Mouse (Mus musculus): ENCODE data around the gene Rbbp4.
"Not testable (repeated sequence)": the region's sequence is repeated elsewhere in the genome, so short reads cannot be mapped to it uniquely, and the experiment has no call there.

The Rbbp4 gene
- long read RNA-seq, experiment 1, full-length matches to known transcripts = 8 of 17 reads
- long read RNA-seq, experiment 1, partial matches to known transcripts = 0 of 17 reads
- long read RNA-seq, experiment 1, other reads (novel, unspliced or antisense) = 9 of 17 reads
- long read RNA-seq, experiment 2, full-length matches to known transcripts = 6 of 22 reads
- long read RNA-seq, experiment 2, partial matches to known transcripts = 2 of 22 reads
- long read RNA-seq, experiment 2, other reads (novel, unspliced or antisense) = 14 of 22 reads

DNA sequence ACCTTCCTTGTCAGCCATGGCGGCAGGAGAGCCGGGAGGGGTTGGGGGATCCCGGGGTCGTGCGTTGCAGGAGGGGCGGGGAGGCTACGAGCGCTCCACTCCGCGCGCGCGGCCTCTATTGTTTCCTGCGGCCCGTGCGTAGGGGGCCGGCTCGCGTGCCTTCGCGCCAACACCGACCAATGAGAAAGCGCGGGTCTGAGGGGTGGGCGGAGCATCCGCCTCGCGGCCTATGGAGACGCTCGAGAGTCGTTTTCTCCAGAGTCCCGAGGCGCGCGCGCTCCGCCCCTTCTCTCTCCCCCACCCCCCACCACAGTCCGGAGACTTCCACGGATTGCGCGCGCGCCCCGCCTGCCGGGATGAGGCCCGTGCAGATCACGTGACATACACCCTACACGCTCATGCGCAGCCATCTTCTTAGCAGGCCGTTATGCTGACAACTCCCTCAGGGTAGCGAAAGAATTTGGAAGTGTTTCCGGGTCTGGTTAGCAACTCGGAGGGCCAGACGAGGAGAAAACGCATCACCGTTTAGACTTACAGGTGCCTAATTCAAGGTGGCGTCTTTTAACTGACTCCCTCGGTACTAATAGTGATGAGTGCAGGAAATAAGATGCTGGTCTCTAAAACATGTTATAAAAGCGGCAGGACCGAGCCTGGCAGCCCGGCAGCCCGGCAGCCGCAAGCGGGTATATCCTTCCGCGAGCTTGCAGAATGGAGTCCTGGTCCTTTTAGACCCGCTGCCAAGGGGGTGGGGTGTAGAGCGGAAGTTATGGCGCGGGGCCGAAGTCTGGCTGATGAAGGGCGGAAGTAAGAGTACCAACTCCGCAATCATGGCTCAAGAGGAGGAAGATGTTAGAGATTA, at the start of gene Rbbp4, which contains the start of gene Zbtb8os:
Rbbp4 (minus strand) TSS at position 155 of the 859 bp plus-strand sequence.
Zbtb8os (plus strand) TSS at position 480 of the 859 bp plus-strand sequence.
- intact Hi-C loops (cut with DNase I) = loop anchor here (5.0 kb wide), 1 partner anchor 42 kb away; the partner anchor contains the start of gene Zbtb8a

DNA sequence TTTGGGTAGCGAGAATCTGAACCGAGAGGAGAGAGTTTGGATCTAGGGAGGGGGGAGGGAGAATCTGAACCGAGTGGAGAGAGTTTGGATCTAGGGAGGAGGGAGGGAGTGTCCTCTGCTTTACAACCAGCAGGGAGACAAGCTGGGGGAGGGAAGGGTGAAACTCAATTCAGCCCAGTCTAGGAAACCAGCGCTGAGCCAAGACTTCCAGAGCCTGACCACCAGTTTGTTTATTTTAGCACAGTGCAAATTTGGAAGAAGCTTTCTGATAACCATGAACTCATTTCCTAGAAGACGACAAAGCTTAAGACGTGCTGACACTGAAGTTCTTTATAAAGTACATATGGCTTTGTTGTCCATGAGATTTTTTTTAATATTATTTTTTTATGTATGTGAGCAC, 49.3 kb upstream of the Rbbp4 start:
- intact Hi-C loops (cut with DNase I) = no loop called here

DNA sequence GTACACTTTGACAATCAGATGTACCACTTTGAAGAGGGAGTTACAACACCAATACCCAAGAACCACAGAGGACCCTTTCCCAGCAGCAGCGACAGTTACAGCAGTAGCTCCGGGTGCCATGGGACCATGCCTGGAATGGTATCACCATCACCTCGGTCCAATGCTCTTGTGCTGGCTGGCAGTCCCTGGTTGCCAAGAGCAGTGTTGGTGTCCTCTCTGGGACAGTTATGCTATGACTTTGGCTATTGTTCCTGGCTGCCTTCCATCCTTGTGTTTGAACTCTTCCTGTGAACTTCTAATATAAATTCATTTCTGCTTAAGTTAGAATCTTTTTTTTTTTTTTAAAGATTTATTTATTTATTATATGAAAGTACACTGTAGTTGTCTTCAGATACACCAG, 48.4 kb upstream of the Rbbp4 start:
- intact Hi-C loops (cut with DNase I) = no loop called here

DNA sequence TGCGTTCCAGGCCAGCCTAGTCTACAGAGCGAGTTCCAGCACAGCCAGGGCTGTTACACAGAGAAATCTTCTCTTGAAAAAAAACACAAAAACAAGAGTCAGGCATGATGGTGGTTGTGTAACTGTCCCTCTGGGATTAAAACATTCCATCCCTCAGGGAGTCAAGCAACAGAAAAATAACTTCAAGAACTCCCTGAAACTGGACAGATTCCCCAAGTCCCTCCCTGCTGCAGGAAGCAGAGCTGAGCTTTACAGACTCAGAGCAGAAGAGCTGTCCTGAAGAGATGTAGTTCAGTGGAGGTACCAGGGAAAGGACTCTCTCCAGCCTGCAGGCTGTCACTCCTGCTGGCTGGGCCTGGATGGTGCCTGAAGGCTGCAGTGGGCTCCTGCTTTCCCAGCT, 47.3 kb upstream of the Rbbp4 start:
- intact Hi-C loops (cut with DNase I) = no loop called here

DNA sequence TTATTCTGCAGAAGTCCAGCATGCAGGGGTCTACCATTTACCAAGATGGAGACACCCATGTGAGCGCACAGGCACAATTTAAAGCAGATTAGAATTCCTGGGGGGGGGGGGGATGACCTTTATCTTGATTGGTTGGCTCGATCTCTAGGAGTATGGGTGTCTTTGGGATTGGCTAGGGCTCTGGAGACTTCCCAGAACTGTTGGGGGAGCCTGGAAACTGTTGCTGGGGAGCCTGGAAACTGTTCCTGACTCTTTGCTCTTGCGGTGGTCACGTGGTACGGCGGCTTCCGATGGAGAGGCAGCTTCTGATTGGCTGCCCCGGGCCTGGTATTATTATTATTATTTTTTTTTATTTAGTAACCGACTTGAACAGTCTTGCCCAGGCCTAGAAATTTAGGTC, 46.9 kb upstream of the Rbbp4 start:
- intact Hi-C loops (cut with DNase I) = no loop called here

DNA sequence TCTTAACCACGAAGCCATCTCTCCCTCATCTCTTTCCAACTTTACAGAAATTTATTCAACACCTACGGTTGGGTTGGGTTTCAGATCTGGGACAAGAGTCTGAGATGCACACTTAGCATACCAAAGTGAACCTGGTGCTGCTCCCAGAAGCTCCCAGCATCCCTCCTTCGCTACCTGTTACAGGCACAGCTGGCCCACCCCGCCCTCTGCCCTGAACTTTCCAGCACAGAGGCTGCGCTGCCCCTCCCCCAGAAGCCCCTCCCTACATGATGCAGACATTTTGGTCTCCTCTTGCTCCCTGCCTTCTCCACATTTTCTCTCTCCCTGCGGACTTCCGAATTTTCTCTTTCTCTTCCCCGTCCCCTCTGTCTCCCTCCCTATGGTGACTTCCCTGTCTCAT, 46.0 kb upstream of the Rbbp4 start:
- intact Hi-C loops (cut with DNase I) = no loop called here

DNA sequence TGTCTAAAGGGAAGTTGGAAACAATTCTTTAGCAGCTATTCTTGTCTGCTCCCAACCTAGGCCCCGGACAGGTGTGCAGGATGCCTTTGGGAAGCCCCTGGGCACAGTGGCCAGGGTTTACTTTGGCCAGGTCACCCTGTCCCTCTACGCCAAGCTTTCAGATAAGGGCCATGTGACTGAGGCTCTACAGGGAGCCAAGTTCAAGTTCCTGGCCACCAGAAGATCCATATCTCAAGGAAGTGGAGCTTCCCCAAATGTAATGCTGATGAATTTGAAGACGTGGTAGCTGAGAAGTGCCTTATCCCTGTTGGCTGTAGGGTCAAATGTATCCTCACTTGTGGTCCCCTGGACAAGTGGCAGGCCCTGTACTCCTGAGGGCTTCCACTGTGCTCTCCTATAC, 44.6 kb upstream of the Rbbp4 start:
- intact Hi-C loops (cut with DNase I) = loop anchor here (5.0 kb wide), 1 partner anchor 43 kb away; the partner anchor contains the start of genes Rbbp4 and Zbtb8os

DNA sequence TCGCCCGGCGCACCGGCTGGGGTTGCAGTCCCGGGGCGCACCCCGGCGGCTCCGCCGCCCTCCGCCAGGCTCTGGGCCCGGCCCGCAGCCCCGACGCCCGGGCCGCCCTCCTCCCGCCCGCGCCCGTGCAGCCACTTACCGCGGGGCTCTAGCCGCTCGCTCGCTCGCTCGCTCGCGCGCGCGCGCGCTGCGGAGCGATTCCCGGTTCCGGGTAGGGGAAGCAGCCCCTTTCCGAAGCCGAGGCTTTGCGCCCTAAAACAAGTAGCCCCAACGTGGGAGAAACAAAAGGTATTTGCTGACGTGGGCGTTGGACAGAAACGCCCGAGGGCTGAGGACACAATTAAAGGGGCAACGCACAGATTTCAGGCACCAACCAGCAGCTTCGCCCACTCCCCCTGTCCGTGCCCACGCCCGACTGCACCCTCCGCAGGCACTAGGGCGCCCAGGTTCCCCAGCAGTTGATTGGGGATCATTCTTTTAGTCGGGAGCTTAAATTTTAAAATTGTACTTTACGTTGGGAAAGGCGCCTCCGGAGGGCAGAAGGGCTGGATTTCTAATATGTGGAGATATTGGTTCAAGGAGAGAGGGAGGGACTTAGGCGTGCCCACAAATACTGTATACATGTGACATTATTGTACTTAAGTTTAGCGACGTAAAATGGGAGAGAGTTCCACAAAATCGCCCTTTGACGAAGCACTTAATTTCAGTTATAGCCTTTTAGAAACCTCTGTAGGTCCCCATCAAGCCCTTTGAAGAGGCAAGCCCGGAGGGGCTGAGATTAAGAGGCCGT, 42.6 kb upstream of the Rbbp4 start, which contains the start of gene Zbtb8a:
Zbtb8a (minus strand) TSS at position 516 of the 790 bp plus-strand sequence.
- intact Hi-C loops (cut with DNase I) = loop anchor here (5.0 kb wide), 1 partner anchor 40 kb away; the partner anchor contains the start of genes Rbbp4 and Zbtb8os

DNA sequence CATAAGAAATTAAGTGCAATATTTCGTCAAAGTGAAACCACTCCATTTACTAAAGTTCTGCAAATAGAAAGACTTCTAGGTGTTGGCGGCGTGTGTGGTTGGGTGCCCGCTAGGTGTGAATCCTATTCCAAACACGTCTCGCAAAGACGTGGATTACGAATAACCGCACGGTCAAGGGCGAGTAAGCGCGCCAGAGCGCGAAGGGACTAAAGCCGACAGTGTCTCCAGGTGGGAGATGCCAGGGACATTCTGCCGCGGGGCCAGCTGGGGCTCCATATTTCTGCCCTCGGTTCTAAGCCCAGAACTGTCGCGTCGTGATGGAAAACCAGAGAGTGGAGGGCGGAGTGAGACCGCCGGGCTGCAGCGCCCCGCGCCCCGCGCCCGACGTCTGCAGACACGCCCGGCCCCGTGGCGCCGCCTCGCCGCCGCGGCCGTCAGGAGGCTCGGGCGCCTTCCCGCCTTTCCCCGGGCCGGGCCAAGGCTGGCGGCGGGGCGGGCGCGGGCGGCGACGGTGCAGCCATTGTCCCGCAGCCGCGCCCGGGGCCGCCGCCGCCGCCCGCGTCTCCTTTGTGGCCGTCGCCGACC, 41.9 kb upstream of the Rbbp4 start:
- intact Hi-C loops (cut with DNase I) = loop anchor here (5.0 kb wide), 1 partner anchor 40 kb away; the partner anchor contains the start of genes Rbbp4 and Zbtb8os

DNA sequence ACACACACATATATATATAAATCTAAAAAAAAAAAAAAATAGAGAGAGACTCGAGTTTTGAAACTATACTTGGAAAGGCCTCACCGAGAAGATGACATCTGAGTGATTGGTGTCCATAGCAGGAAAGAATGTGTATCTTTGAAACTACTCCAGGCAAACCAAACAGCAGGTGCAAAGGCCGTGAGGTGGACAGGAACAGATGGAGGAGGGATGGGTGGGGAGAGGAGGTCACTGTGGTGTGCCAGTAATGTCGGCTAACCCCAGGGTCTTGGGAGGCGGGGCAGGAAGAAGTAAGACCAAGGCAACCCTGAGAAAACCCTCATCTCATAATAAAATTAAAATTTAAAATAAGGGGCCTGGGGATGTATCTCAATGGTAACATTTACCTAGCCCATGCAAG, 40.7 kb upstream of the Rbbp4 start:
- intact Hi-C loops (cut with DNase I) = loop anchor here (5.0 kb wide), 1 partner anchor 39 kb away; the partner anchor contains the start of genes Rbbp4 and Zbtb8os

DNA sequence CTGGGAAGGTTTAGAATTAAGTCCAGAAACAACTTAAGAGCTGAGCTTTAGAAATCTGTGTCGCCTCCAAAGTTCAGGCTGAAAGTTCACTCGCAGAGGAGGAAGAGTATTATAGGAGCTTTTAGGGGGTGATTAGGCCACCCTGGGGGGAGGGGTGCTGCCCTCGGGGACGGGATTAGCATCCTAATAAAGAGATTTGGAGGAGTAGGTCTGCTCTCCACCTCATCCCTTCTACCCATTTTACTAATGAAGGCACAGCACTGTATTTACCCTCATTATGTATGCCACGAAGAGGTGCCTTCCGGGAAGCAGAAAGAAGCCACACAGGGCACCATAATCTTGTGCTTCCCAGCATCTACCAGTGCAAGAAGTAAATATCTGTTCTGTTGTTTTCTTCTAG, 39.8 kb upstream of the Rbbp4 start:
- intact Hi-C loops (cut with DNase I) = loop anchor here (5.0 kb wide), 1 partner anchor 38 kb away; the partner anchor contains the start of genes Rbbp4 and Zbtb8os

DNA sequence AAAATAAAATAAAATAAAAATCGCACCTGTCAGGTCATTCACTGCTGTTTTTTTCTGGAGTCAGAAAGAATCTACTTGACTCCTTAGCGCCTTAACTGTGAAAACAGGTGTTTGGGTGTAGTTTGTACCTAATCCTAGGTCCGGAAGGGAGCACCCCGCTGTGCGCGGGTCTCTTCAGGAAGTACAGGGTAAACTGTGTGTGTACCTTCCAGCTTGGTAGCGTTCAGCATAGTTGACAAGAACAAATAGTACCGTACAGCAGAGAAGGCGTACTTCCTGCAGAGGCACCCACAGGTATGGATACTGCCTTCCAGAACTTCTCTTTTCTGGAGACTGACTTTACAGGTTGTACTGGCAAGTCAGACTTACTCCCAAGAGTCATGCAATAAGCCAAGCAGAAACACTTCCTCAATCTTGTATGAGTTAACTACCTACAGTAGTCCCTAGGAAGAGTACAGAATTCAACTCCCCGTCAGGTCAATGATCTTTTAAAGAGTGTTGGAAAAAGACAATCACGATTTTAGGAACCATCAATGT, 39.1 kb upstream of the Rbbp4 start:
- intact Hi-C loops (cut with DNase I) = no loop called here

DNA sequence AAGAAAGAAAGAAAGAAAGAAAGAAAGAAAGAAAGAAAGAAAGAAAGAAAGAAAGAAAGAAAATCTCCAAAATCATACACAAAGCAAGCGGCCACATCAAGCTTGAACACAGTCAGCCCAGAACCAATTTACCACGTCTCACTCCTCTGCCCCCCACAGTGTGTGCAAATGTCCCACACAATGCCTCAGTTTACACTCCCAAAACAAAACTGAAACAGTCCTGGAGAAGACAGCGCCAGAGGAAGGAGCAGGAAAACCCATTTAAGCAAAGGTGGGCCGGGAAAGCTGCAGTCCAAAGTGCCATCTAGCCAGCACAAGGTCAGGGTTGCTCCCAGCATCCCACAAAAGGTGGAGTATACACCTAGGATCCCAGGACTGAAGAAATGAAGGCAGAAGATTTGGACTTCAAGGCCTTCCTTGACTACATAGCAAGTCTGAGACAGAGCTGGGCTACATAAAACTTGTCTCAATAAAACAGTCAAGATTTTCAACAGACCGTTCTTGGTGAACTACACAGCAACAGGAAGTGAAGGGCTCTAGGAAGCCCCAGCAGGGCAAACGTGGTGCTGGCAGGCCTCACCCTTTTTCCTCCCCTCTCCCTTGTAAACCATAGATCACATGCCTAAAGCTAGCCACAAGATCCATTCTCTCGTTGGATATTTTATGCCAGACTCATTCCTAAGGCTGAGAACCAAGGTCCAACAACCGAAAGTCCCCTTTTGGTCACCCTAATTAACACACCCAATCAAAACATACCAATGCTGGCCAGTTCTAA, 38.2 kb upstream of the Rbbp4 start:
- intact Hi-C loops (cut with DNase I) = no loop called here

DNA sequence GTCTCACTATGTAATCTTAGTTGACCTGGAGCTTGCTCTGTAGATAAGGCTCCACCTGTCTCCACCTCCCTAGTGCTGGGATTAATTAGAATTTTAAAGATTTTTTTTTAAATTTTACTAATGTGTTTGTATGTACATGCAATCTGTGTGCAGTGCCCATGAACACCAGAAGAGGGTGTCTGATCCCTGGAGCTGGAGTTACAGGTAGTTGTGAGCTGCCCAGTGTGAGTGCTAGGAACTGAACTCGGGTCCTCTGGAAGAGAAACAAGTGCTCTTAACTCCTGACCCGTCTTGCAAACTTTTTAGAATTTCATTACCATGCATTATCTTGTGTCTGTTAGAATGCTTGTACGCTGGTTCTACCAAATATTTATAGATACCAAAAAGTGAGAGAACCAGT, 36.2 kb upstream of the Rbbp4 start:
- intact Hi-C loops (cut with DNase I) = no loop called here

DNA sequence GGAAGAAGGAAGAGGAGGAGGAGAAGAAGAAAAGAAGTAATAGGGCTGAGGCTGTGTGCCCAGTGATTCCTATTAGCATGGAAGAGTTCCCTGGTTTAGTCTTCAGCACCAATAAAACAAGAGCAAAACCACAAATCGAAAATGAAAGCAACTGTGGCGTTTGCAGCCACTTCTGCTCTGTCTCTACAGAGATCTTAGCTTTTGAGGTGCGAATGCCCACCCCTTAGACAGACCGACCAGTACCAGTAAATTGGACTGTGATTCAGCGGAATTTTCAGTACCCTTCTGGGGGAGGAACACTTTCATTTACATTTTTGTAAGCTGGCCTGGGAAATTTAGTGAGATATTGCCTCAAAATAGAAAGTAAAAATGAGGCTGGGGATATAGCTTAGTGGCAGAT, 30.1 kb upstream of the Rbbp4 start:
- intact Hi-C loops (cut with DNase I) = no loop called here

DNA sequence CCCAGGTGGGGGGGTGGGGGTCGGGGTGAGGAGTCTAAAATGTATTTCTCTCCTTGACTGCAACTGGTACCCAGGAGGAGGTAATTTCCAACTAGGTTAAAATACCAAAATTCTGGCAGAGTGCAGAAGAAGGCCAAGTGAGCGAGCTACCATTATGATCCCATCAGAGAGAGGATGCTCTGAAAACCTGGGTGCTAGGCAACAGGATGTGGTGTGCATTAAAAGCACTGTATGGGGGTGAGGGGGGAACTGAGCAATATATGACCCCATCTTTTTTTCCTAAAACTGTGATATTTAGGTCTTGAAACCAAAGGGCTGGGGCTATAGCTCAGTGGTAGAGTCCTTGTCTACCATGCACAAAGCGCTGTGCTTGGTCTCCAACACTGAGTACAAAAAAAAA, 29.2 kb upstream of the Rbbp4 start:
- intact Hi-C loops (cut with DNase I) = no loop called here

DNA sequence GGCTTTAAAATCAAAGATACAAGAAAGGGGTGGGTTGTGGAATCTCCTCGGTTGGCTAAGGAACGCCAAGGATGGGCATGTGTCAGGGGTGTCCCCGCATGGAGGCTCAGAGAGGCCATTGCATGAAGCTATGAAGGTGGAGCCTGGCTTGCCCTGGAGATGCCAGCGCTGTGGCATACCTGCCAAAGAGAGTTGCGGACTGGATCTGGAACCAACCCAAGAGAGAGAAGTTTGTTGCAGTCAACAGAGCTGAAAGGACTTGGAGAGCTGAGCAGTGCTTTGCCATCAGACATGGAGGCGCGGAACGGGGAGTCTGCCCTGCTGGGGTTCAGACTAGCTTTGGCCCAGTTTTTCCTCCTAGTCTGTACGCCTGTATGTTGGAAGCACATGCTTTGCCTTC, 28.3 kb upstream of the Rbbp4 start:
- intact Hi-C loops (cut with DNase I) = no loop called here

DNA sequence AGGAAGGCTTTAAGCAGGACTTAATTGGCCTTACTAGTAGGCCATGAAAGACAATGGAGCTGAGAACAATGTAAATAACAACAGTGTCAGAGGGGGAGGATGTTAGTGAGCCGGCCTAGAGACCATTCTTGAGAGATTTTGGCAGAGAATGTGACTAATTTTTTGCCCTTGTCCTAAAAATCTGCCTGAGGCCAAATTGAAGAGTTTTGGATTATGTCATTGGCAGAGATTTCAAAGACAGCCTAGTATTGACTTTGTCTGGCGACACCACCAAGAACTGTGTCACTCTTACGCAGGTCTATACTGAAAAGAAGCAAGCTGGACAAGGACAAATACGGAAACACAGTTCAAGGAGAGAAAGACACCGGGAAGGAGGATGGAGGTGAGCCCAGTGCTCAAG, 27.6 kb upstream of the Rbbp4 start:
- intact Hi-C loops (cut with DNase I) = no loop called here

DNA sequence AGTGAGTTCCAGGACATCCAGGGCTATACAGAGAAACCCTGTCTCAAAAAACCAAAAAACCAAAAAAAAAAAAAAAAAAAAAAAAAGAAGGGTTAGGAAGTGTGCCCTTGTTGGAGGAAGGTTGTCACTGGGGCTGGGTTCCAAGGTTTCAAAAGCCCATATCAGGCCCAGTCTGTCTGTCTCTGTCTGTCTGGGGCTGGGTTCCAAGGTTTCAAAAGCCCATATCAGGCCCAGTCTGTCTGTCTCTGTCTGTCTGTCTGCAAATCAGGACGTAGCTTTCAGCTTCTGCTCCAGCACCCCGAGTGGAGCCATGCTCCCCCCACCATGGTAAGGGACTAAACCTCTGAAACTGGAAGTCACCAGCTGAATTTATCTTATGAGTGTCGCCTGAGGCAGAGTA, 27.1 kb upstream of the Rbbp4 start:
- intact Hi-C loops (cut with DNase I) = not testable (repeated sequence)

Data from adrenal gland (tissue).